Mouse (Mus musculus) heart, postnatal 25 days (tissue): ENCODE measurements around the gene Musk. TPM values are rescaled to one million over a fixed set of nuclear protein-coding genes. Genes with fewer than 3 reads are reported as not detected.
A peak's percentile ranks its signal among the peaks of the same experiment; 100 is the strongest.
"Not testable (repeated sequence)": the region's sequence is repeated elsewhere in the genome, so short reads cannot be mapped to it uniquely, and the experiment has no call there.

Experiments used
- DNase-seq: peaks from one replicate; pipeline ENCODE4 v3.0.0; 2022; ENCODE audit warnings: low spot score
- intact Hi-C: fragments of 180-260 bp; cut with DNase I; formaldehyde crosslinking; loops from one replicate; pipeline ENCODE4 v1.15.1; 2025
- total RNA-seq, 2 experiments: library from RNA; stranded (reverse); gene quantifications; 2 replicates each; pipeline ENCODE4 v1.2.3; 2021

The Musk gene
- under 1 TPM; 0.57 to 0.70 TPM for total RNA-seq

- DNase-seq, result no peak
- intact Hi-C loops, result no loop called here
These were observed at the start of gene Musk for GRCm38 (mm10) chr4:58285687-58286086. Gene Musk, plus strand, starts transcription at chr4:58285960.

- DNase-seq, result no peak
- intact Hi-C loops, result no loop called here
These were observed 45.3 kb upstream of the Musk start for GRCm38 (mm10) chr4:58240416-58240815.

GRCm38 (mm10) chr4:58245544-58245943 is 40.2 kb upstream of the Musk start:
- DNase-seq, result no peak
- intact Hi-C loops, result no loop called here

GRCm38 (mm10) chr4:58252381-58252780 is 33.4 kb upstream of the Musk start:
- intact Hi-C loops, result loop anchor here (5.0 kb wide), 1 partner anchor 325 kb away; no protein-coding TSS in a partner anchor
- DNase-seq, result no peak

GRCm38 (mm10) chr4:58253410-58253809 is 32.4 kb upstream of the Musk start:
- no peak for DNase-seq

GRCm38 (mm10) chr4:58260767-58261166 is 25.0 kb upstream of the Musk start:
- intact Hi-C loops, result loop anchor here (10.0 kb wide), 2 partner anchors 284 to 734 kb away; partner anchors contain the start of gene Dnajc25
- not testable (repeated sequence) for DNase-seq

More at GRCm38 (mm10) chr4:58253410-58253809, 32.4 kb upstream of the Musk start:
- intact Hi-C loops, result loop anchor here (1.0 to 5.0 kb wide), 2 partner anchors 171 to 326 kb away; no protein-coding TSS in a partner anchor

- no peak for DNase-seq
- intact Hi-C loops, result loop anchor here (2.0 to 10.0 kb wide), 4 partner anchors 156 to 729 kb away; partner anchors contain the start of gene Dnajc25
These were observed 19.5 kb upstream of the Musk start for GRCm38 (mm10) chr4:58266294-58266693.

- no peak for DNase-seq
- intact Hi-C loops, result loop anchor here (5.0 to 10.0 kb wide), 3 partner anchors 153 to 726 kb away; partner anchors contain the start of gene Dnajc25
These were observed 16.7 kb upstream of the Musk start for GRCm38 (mm10) chr4:58268897-58269542.

- intact Hi-C loops, result loop anchor here (5.0 to 10.0 kb wide), 3 partner anchors 152 to 725 kb away; partner anchors contain the start of gene Dnajc25
- no peak for DNase-seq
These were observed 15.8 kb upstream of the Musk start for GRCm38 (mm10) chr4:58269961-58270360.

GRCm38 (mm10) chr4:58270956-58271355 is 14.8 kb upstream of the Musk start:
- intact Hi-C loops, result no loop called here
- DNase-seq, result no peak

- no peak for DNase-seq
- intact Hi-C loops, result no loop called here
These were observed 14.1 kb upstream of the Musk start for GRCm38 (mm10) chr4:58271504-58272162.

- intact Hi-C loops, result no loop called here
- DNase-seq, result no peak
These were observed 10.4 kb upstream of the Musk start for GRCm38 (mm10) chr4:58275261-58275895.

GRCm38 (mm10) chr4:58278368-58278767 is 7.4 kb upstream of the Musk start:
- intact Hi-C loops, result no loop called here
- peak; percentile 66 for DNase-seq

GRCm38 (mm10) chr4:58280121-58280520 is 5.6 kb upstream of the Musk start:
- no peak for DNase-seq
- intact Hi-C loops, result no loop called here

GRCm38 (mm10) chr4:58286368-58287090 is 769 bp downstream of the Musk start:
- no peak for DNase-seq
- intact Hi-C loops, result no loop called here

GRCm38 (mm10) chr4:58288753-58289152 is 3.0 kb downstream of the Musk start:
- peak; percentile 33 for DNase-seq
- intact Hi-C loops, result no loop called here

- intact Hi-C loops, result loop anchor here (10.0 kb wide), 1 partner anchor 113 kb away; no protein-coding TSS in a partner anchor
- DNase-seq, result no peak
These were observed 6.1 kb downstream of the Musk start for GRCm38 (mm10) chr4:58291828-58292227.

- DNase-seq, result no peak
These were observed 7.3 kb downstream of the Musk start for GRCm38 (mm10) chr4:58293099-58293498.

GRCm38 (mm10) chr4:58303862-58304261 is 18.1 kb downstream of the Musk start:
- intact Hi-C loops, result no loop called here
- DNase-seq, result no peak

More at GRCm38 (mm10) chr4:58293099-58293498, 7.3 kb downstream of the Musk start:
- intact Hi-C loops, result loop anchor here (10.0 kb wide), 1 partner anchor 112 kb away; no protein-coding TSS in a partner anchor

GRCm38 (mm10) chr4:58304564-58304963 is 18.8 kb downstream of the Musk start:
- no peak for DNase-seq
- intact Hi-C loops, result no loop called here
